Mouse (Mus musculus) embryonic fibroblast, embryonic 13.5 days (primary cell): ENCODE measurements around the gene Pianp.

Experiments
- CTCF ChIP-seq: IDR thresholded peaks from 2 replicates; pipeline ENCODE4 v1.5.1; 2011; ENCODE audit warnings: mild to moderate bottlenecking, control low read depth, low read length, moderate library complexity, borderline replicate concordance; ENCODE audit not compliant: insufficient read depth
- POLR2A ChIP-seq: IDR thresholded peaks from 2 replicates; pipeline ENCODE4 v1.6.1; 2011; ENCODE audit warnings: low read depth, mild to moderate bottlenecking, control low read depth, low read length, moderate library complexity

- TF ChIP-seq POLR2A (no peak), CTCF (no peak)
Observed at GRCm38 (mm10) chr6:124995246-124995645, 1.2 kb upstream of the Pianp start.
